Comparison of ENCODE assay signal across 16 mouse cellular contexts in genomic region chr5:150257764-150258163, GRCm38 (mm10).
A peak's percentile ranks its signal among the peaks of the same experiment; 100 is the strongest.
DNase-seq lines count a peak whose midpoint lies in the region; ATAC-seq and TF ChIP-seq lines count a peak whose summit lies in the region.
"Had no signal": no experiment of that assay in that cellular context is flagged by ENCODE, and none has a peak within 500 bp of the region (broad histone marks: within the 10 kb centered on the region; RNA-seq: fewer than 3 reads in every experiment).

No protein-coding gene starts in this region.

- no peak for ATAC-seq in hindbrain, embryonic 13.5 days (ENCODE audit: low FRiP score)
- ATAC-seq in hindbrain, embryonic 16.5 days: no peak
- no peak for ATAC-seq in midbrain, embryonic 15.5 days (replicated peaks)
- ATAC-seq in midbrain, embryonic 14.5 days (ENCODE audit: low FRiP score, low TSS enrichment): no peak

- H3K9ac ChIP-seq in hindbrain, embryonic 13.5 days: no peak overlapping the region
- no peak overlapping the region for H3K9ac ChIP-seq in hindbrain, embryonic 16.5 days (ENCODE audit: low read depth, low read length)
- H3K9ac ChIP-seq in midbrain, embryonic 15.5 days: no peak overlapping the region
- H3K9ac ChIP-seq in midbrain, embryonic 14.5 days (replicated peaks; ENCODE audit: low read length): no peak overlapping the region
- H3K9ac ChIP-seq: lung, embryonic 15.5 days had no signal

- TF ChIP-seq CTCF in bone marrow, adult 2 months (IDR thresholded peaks at IDR 0.05; ENCODE audit: control insufficient read depth, insufficient read depth, low read length): peak; percentile 29; the same call in 1 of the 2 replicates

- no peaks in the 10 kb centered on the region for H3K36me3 ChIP-seq in hindbrain, embryonic 13.5 days
- no peaks in the 10 kb centered on the region for H3K36me3 ChIP-seq in hindbrain, embryonic 16.5 days (ENCODE audit: control insufficient read depth, insufficient read depth, low read length)
- no peaks in the 10 kb centered on the region for H3K36me3 ChIP-seq in midbrain, embryonic 15.5 days (replicated peaks)
- H3K36me3 ChIP-seq in midbrain, embryonic 14.5 days (ENCODE audit: control insufficient read depth, insufficient read depth, low read length): no peaks in the 10 kb centered on the region
- H3K36me3 ChIP-seq in splenic B cell, adult 2 months (ENCODE audit: control insufficient read depth, insufficient read depth, low read length, poor library complexity, severe bottlenecking): 0 out of 2 replicates have a peak, but pooled peaks cover 1% of the 10 kb centered on the region
- H3K36me3 ChIP-seq: embryonic facial prominence, embryonic 10.5 days; forebrain, embryonic 10.5 days; G1E; lung, embryonic 15.5 days had no signal

- H3K4me2 ChIP-seq in hindbrain, embryonic 13.5 days: no peak overlapping the region
- no peak overlapping the region for H3K4me2 ChIP-seq in hindbrain, embryonic 16.5 days (ENCODE audit: low read length)
- H3K4me2 ChIP-seq in midbrain, embryonic 15.5 days: peak overlapping the region; percentile 51; the same call in 1 of the 2 replicates
- no peak overlapping the region for H3K4me2 ChIP-seq in midbrain, embryonic 14.5 days (ENCODE audit: low read length)

- no peaks in the 10 kb centered on the region for H3K27me3 ChIP-seq in hindbrain, embryonic 13.5 days
- no peaks in the 10 kb centered on the region for H3K27me3 ChIP-seq in hindbrain, embryonic 16.5 days (replicated peaks; ENCODE audit: control insufficient read depth, insufficient read depth, low read length)
- H3K27me3 ChIP-seq in midbrain, embryonic 15.5 days (replicated peaks): no peaks in the 10 kb centered on the region
- H3K27me3 ChIP-seq in midbrain, embryonic 14.5 days (ENCODE audit: control insufficient read depth, insufficient read depth, low read length): no peaks in the 10 kb centered on the region
- H3K27me3 ChIP-seq in splenic B cell, adult 2 months (ENCODE audit: control insufficient read depth, insufficient read depth, low read length, poor library complexity, severe bottlenecking): no peaks in the 10 kb centered on the region
- H3K27me3 ChIP-seq: lung, embryonic 15.5 days had no signal

- H3K27ac ChIP-seq in hindbrain, embryonic 13.5 days: 0 out of 2 replicates have a peak overlapping the region, but pooled peaks have one; percentile 97
- no peak overlapping the region for H3K27ac ChIP-seq in hindbrain, embryonic 16.5 days (ENCODE audit: low read depth, low read length)
- H3K27ac ChIP-seq in midbrain, embryonic 15.5 days: no peak overlapping the region
- H3K27ac ChIP-seq in midbrain, embryonic 14.5 days (replicated peaks; ENCODE audit: low read depth, low read length): no peak overlapping the region
- no peak overlapping the region for H3K27ac ChIP-seq in bone marrow, adult 2 months (ENCODE audit: control insufficient read depth, insufficient read depth, low read depth, low read length, poor library complexity)
- H3K27ac ChIP-seq: embryonic facial prominence, embryonic 10.5 days; forebrain, embryonic 10.5 days; lung, embryonic 15.5 days had no signal

- no peaks in the 10 kb centered on the region for H3K9me3 ChIP-seq in hindbrain, embryonic 13.5 days
- H3K9me3 ChIP-seq in hindbrain, embryonic 16.5 days (ENCODE audit: control insufficient read depth, low read length): no peaks in the 10 kb centered on the region
- H3K9me3 ChIP-seq in midbrain, embryonic 15.5 days: no peaks in the 10 kb centered on the region
- no peaks in the 10 kb centered on the region for H3K9me3 ChIP-seq in midbrain, embryonic 14.5 days (ENCODE audit: control insufficient read depth, low read length)
- H3K9me3 ChIP-seq: embryonic facial prominence, embryonic 10.5 days; forebrain, embryonic 10.5 days; lung, embryonic 15.5 days had no signal

- no peak for DNase-seq in midbrain, embryonic 14.5 days
- DNase-seq in splenic B cell, adult 2 months (ENCODE audit: low read depth, low spot score): peak; percentile 31
- no peak for DNase-seq in urinary bladder, postnatal 25 days (ENCODE audit: low spot score)
- DNase-seq: adrenal gland, adult 2 months; cerebellum, adult 9-10 months; gastrocnemius, postnatal 10 days; heart, postnatal 36 days; kidney, postnatal 4 days had no signal

- H3K4me1 ChIP-seq in hindbrain, embryonic 13.5 days (replicated peaks): peaks cover 30% of the 10 kb centered on the region
- H3K4me1 ChIP-seq in hindbrain, embryonic 16.5 days (ENCODE audit: control insufficient read depth, insufficient read depth, low read depth, low read length): peaks cover 11% of the 10 kb centered on the region
- H3K4me1 ChIP-seq in midbrain, embryonic 15.5 days: peaks cover 19% of the 10 kb centered on the region
- H3K4me1 ChIP-seq in midbrain, embryonic 14.5 days (ENCODE audit: control insufficient read depth, insufficient read depth, low read length): peaks cover 14% of the 10 kb centered on the region
- no peaks in the 10 kb centered on the region for H3K4me1 ChIP-seq in bone marrow, adult 2 months (ENCODE audit: control insufficient read depth, insufficient read depth, low read length)

- no peak for TF ChIP-seq POLR2A in bone marrow, adult 2 months (IDR thresholded peaks at IDR 0.05; ENCODE audit: borderline replicate concordance, control insufficient read depth, low read depth, low read length)

- H3K4me3 ChIP-seq in hindbrain, embryonic 13.5 days: no peak overlapping the region
- no peak overlapping the region for H3K4me3 ChIP-seq in hindbrain, embryonic 16.5 days (ENCODE audit: low read length)
- no peak overlapping the region for H3K4me3 ChIP-seq in midbrain, embryonic 15.5 days
- H3K4me3 ChIP-seq in midbrain, embryonic 14.5 days (replicated peaks; ENCODE audit: low read depth, low read length): no peak overlapping the region
- no peak overlapping the region for H3K4me3 ChIP-seq in bone marrow, adult 2 months (replicated peaks; ENCODE audit: control insufficient read depth, low read depth, low read length)
- H3K4me3 ChIP-seq: embryonic facial prominence, embryonic 10.5 days; forebrain, embryonic 10.5 days; lung, embryonic 15.5 days had no signal

- 88% methylated on average over 7 of the region's 7 CpGs for WGBS in hindbrain, embryonic 13.5 days
- WGBS in hindbrain, embryonic 16.5 days: 85% methylated on average over 7 of the region's 7 CpGs
- WGBS in midbrain, embryonic 15.5 days: 86% methylated on average over 7 of the region's 7 CpGs
- WGBS in midbrain, embryonic 14.5 days: 84% methylated on average over 7 of the region's 7 CpGs
- WGBS in bone marrow, adult 2 months: 78% methylated on average over 7 of the region's 7 CpGs
